Mouse (Mus musculus): ENCODE measurements around the gene Slc35e3. TPM values are rescaled to one million over a fixed set of nuclear protein-coding genes. Genes with fewer than 3 reads are reported as not detected.
"Not testable (repeated sequence)": the region's sequence is repeated elsewhere in the genome, so short reads cannot be mapped to it uniquely, and the experiment has no call there.

Slc35e3 gene
- total RNA-seq, 2 experiments from 2014 or later: 31.9 to 35.0 TPM

DNA sequence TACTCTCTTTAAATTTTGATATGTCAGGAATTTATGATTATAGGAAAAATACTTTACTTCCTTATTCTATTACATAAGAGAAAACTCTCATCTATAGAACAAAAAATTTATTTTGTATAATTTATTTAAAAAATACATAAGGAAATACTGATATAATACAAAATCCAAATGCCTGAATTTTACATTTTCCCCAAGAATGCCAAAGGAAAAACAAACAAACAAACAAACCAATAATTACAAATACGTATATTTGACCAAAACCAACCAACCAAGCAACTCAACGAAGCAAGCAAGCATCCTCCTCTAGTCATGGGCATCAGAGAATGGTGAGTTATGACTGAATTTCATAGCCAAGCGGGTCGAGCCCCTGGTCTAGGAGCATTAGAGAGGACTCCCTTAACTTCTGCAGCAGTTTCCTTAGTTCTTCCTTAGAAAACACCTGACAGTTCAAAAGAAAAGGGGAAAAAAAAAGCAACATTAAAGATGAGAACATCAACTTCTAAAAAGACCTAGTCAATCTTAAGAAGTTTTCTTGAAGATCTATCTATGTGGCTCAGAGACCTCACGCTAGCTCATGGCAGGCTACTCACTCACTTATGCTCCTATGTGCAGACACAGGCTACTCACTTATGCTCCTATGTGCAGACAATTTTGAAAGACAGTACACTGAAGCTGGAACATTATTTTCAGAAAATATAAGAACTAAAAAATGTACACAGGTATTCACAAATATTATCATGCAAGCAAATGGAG, 4.5 kb upstream of the Slc35e3 start:
- DNase-seq (ENCODE audit: low spot score in 2 of 2): no peak

DNA sequence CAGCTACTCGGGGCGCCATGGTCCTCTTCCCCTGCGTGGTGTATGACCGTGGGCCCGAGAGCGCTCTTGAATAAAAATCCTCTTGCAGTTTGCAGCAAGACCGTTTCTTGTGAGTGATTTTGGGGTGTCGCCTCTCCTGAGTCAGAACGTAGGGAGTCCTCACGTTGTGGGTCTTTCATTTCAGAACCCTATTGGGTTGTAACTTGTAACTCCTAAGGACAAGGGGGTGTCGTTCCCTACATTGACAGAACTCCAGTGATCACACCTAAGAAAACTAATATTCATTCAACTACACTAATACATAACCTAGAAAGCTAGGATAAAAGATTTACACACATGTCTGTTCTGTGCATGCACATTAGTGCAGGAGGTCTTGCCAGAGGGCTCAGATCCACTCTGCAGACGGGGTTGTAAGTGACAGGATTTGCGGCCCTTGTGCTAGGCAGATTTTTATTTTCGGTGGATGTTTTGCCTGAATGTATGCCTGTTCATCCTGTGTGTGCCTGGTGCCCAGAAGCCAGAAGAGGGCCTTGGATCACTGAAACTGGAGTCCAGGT, 3.7 kb upstream of the Slc35e3 start:
- DNase-seq (ENCODE audit: low spot score in 2 of 2): no peak

DNA sequence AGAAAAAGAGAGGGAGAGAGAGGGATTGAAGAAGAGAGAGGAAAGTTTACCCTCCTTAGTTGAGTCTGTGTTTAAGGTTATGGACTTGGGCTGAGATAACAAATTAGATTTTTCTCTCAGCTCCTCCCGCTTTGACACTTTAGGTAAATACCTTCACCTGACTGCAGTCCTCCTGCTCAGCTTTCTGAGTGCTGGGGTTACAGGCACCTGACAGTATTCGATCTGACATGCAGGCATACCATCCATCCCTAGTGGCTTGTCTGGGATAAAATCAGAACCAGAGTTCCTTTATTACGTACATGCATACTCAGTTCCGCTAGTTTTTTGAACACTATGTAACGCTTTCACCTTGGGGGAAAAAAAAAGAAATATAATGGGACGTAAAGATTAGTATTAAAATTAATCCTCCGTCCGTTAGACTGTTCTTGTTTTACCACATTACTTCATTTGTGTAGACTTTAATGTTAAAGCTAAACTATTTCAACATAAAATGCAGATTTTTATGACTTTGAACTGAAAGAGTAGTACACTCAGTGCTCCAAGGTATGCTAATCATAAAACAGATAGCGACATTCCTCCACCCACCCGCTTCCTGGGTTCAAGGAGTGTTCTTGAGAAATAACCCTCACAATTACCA, 3.0 kb upstream of the Slc35e3 start:
- no peak for DNase-seq (ENCODE audit: low spot score in 2 of 2)

DNA sequence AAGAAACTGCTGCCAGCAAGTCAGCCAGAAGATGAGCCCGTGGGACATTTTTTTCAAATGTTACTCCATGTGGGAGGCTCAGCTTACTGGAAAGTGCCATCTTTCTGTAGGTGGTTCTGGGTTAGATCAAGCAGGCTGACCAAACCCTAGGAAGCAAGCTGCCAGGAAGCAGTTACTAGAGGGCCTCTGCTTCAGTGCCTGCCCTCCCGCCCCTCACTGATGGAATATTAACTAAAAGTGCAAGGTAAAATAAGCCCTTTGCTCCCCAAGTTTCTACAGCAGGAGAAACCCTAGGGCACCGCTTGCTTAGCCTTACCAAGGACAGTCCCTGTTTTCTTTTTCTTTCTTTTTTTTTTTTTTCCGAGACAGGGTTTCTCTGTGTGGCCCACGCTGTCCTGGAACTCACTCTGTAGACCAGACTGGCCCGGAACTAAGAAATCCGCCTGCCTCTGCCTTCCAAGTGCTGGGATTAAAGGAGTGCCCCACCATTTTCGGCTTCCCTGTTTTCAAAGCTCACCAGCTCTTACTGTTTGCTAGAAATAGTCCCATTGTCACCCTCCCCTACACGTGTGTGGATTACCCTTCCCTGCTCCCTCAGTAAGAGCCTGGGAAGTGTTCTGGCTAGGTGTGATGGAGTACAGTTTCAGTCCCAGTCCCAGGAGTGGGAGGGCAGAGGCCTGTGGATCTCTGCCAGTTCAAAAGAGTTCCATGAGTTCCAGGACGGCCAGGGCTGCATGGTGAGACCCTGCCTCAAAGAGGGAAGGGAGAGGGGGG, 2.3 kb upstream of the Slc35e3 start:
- no peak for DNase-seq (ENCODE audit: low spot score in 2 of 2)

DNA sequence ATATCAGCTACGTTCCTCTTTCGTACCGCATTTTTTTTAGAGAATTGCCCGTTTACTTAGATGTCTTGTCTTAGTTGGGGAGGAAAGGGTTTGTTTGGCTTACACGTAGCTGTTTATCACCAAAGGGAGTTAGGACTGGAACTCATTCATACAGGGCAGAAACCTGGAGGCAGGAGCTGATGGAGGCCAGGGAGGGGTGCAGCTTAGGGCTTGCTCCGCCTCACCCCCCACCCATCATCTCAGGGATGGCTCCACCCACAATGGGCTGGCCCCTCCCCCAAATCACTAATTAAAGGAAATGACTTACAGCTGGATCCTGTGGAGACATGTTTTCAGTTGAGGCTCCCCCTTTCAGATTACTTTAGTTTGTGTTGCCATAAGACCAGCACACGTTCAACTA, 1.5 kb upstream of the Slc35e3 start:
- no peak for DNase-seq (ENCODE audit: low spot score in 2 of 2)

DNA sequence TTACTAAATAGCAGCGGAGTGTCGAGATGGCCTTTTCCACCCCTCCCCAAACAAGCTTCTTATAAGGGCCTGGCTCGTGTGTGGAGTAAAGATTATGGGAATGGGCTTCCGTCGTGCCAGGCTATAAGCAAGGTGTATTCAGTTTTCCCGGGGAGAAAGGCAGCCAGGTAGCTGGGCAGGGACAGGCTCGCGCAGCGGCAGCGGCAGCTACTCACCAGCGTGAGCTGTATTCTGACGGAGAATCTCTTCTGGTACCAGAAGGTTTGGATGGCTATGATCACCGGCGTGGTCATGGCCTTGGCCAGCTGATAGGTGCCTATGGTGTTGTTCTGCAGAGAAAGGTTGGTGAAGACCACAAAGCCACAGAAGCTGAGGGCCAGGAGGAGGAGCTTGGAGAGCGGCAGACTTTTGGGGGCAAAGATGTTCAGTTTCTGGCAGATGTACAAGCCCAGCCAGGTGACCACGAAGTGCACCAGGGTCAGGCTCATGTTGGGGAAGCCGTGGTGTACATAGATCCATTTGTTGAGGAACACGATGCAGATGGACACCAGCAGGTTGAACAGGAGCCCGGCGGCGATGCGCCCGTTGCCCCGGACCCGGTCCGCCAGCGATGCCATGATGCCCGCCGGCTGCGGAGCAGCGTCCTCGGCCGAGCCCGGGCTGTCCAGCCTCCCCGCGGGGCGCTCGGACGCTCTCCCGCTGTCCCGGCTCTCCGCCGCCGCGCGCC, 432 bp downstream of the Slc35e3 start:
- not testable (repeated sequence) for DNase-seq (ENCODE audit: low spot score in 2 of 2)

DNA sequence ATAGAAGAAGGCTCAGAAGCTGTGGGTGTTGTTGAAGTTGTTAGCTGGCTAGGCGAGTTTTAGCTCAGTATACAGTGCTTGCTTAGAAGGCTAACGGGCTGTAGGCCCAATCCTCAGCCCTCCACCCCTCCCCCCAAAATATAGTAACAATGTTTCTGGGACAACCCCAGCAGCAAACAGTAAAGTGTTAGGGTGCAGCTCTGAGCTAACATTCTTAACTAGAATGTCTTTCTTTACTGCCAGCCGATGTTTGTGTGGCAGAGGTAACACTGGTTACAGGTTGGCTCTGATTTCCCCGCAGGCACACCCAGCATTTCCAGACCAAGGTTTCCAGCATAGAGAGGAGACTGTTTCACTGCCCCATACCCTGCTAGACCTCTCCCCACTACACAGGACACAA, 2.2 kb downstream of the Slc35e3 start:
- no peak for DNase-seq (ENCODE audit: low spot score in 2 of 2)

DNA sequence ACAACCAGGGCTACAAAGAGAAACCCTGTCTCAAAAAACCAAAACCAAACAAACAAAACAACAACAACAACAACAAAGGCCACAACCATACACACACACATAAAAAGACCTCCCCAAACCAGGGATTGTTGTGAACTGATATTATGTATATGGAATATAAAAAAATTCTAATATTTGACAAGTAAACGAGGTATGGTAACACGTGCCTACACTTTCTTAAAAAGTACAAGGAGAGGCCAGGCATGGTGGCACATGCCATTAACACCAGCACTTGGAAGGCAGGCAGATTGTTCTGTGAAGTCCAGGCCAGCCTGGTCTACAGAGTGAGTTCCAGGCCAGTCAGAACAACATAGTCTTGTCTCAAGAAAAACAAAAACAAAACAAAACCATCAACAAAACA, 3.0 kb downstream of the Slc35e3 start:
- DNase-seq (ENCODE audit: low spot score in 2 of 2): no peak

DNA sequence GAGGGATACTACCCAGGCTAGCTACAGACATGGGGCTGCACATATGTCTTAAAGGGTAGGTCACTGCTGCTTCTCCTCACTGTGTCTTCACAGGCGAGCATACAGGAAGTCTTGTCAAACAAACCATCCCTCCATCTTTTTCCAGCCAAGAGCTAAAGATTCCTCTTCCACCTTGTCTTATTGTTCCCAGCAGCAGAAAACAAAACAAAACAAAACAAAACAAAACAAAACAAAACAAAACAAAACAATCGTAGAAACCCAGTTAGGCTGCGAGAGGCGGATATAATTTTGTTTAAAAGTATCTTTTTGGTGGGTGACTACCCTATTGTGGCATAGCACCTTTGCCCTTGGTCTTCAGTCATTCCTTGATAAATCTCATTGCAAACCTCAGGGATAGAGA, 3.5 kb downstream of the Slc35e3 start:
- no peak for DNase-seq (ENCODE audit: low spot score in 2 of 2)

DNA sequence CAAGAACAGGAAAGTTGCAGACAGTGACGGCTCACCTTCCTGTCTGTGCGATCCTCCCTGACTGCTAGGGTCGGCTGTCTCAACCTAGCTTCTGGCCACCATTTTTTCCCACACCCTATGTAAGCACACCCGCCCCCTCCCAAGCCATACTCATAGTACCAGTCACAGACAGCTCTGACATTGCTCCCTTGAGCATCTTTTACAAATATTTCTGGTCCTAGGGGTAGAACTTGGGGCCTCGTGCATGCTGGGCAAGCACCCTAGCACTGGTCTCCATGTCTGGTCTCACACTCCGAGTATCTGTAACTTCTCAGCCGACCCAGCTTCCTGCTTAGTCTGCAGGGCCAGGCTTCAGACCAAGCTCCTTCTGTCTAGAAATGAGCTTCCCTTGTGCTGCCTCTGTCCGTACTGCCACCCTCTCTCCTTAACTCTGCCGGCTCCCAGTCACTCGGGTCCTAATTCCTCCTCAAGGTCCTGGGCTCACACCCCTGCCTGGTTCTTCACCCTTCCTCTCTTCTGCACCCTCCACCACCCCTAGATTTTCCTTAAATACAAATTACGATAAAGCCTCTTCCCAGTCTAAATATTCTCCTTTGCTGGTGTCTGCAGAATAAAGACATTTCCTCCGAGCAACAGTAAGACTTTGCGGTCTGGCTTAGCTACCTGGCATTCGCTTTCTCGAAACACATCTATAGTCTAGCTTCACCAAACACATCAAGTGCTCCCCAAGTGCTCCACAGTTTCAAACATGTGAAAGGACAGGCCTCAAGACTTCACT, 4.3 kb downstream of the Slc35e3 start:
- DNase-seq (ENCODE audit: low spot score in 2 of 2): no peak

DNA sequence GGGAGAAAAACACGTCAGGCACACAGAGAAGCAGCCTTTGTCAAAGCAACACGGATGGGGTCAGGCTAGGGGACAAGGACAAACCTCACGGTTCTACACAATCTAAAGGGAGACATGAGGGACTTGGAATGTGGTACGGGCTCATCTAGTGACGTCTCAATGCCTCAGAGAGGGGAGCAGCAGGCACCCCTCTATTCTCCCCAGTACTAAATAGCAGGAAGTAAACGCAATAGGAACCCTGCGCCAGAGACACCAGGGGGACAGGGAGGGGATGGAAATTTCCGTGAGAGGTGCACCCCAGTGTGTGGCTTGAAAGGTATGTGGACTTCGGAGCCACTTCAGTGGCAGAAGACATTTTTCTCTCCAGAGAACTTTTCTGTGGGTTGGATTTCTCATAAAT, 5.2 kb downstream of the Slc35e3 start:
- DNase-seq (ENCODE audit: low spot score in 2 of 2): no peak

DNA sequence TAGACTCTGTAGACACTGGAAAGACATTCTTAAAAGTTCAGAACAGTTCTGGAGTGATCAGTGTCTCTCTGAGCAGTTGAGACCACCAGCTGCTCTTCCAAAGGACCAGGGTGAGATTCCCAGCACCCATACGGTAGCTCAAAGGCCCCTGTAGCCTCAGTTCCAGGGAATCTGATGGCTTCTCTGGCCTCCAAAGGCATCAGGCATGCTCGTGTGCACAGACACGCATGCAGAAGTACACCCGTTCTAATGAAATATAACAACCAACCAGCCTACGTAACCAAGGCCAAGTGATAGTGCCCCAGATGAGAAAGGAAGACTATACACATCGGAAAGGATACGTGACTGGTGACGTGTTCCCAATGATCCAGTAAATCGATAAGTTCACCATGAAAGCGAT, 6.0 kb downstream of the Slc35e3 start:
- DNase-seq (ENCODE audit: low spot score in 2 of 2): no peak

DNA sequence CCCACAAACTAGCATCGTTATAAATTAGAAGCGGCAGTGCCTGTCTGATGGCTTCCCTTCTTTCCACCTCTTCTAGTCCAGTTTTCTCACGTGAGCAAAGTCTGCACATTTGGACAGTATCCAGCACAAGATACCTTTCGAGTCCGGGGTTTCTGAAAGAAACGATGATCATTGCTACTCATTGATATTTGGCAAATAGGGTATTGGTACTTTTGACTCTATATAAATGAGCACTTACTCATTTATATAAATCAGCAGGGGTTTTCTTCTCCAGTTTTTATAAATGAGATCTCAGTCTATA, 6.6 kb downstream of the Slc35e3 start:
- no peak for DNase-seq (ENCODE audit: low spot score in 2 of 2)

DNA sequence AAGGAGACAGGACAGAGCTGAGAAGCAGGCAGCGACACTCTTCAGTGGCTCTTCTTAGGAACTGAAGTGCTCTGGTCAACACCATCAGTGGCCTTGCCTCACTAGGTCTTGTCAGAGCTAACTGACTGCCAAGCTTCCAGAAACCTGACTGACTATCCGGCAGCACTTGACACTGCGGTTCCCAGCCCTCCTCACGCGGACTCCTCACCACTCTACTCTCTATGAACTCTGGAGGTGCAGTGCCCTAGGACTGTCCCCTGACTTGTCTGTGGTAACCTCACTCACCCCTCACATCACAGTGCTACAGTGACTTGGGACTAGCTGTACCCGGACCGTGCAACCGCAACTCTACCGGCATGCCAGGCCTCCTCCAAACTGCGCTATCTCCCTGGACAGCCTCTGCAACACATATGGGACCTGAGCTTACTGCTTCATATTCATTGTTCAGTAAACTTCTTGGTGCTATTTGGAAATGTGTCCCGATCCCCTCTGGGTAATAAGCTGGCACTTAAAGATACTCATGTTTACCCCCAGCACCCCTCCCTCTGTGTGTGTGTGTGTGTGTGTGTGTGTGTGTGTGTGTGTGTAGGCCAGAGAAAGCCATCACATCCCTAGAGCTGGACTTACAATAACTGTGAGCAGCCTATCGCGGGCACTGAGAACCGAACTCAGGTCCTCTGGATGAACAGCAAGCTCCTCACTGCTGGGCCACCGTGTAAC, 7.1 kb downstream of the Slc35e3 start:
- DNase-seq (ENCODE audit: low spot score in 2 of 2): no peak

DNA sequence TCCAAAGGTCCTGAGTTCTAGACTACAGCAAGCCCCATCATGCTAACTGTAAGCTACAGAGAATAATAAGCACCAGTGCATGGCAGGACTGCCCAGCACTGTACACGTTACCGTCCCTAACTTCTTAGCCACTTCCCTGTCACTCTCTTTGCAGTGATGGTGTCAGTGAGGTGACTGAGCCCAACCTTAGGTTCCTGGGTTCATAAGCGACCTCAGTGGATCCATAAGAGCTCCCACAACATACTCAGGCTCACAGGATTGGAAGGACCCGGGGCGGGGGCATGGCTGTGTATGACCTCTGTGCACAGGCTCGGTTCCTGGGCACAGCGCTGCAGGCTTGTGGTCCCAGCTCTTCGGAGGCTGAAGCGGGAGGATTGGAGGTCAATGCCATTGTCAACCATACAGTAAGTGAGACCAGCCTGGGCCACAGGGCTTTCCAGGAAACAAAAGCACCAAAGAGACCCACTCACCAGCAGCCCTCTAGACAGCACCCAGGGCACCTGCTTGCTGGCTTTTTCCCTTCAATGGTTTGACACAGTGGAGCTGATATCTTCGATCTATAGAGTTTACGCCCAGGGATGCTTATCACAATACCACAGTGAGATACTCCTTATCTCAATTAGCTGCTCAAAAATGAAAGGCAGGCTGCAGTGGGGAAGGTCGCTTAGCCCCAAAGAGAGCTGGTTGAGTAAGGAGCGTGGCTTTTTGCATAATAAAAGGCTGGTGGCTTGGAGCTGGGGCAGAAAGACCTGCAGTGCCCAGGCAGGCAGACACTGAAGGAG, 7.8 kb downstream of the Slc35e3 start:
- DNase-seq (ENCODE audit: low spot score in 2 of 2): no peak

DNA sequence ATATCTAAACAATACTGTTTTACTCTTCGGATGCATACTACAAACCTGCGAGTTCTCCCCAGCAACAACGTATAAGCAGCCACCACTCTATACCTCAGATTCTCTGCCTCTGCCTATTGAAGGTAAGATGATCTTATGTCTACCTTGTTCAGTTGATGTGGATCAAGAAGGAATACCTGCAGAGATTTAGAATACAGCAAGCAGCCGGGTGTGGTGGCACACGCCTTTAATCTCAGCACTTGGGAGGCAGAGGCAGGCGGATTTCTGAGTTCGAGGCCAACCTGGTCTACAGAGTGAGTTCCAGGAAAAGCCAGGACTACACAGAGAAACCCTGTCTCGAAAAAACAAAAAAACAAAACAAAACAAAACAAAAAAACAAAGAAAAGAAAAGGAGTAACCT, 8.7 kb downstream of the Slc35e3 start:
- not testable (repeated sequence) for DNase-seq (ENCODE audit: low spot score in 2 of 2)

DNA sequence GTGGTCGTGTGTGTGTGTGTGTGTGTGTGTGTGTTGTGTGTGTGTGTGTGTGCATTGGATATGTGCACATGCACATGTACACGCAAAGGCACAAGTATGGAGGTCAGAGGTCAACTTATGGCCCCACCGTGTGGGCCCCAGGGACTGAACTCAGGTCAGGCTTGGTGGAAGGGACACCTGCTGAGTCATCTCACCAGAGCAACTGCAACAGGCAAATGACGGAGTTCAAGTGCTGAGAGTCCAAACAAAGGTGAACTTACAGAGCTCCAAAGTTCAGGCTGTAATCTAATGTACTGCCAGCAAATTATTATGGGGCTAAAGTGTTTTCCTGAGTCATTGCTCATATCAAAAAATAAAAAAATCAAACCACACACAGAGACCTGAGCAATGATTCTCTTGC, 9.1 kb downstream of the Slc35e3 start:
- DNase-seq (ENCODE audit: low spot score in 2 of 2): no peak

DNA sequence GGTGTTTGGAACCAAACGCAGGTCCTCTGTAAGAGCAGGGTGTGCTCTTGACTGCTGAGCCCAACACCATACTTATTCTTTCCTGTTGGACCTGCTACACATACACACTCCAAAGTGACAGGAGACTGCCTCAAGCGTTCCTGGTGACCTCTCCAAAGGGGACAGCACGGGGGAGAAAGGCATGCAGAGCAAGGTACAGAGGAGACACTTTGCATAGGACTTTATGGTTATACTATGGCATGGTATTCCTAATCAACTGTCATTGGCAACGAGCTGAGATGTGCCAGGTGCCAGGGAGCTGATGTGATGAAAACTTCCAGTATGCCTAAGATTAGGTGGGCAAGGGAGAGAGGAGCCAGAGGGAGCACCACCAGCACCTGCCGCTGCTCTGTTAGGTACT, 9.6 kb downstream of the Slc35e3 start:
- DNase-seq (ENCODE audit: low spot score in 2 of 2): no peak

DNA sequence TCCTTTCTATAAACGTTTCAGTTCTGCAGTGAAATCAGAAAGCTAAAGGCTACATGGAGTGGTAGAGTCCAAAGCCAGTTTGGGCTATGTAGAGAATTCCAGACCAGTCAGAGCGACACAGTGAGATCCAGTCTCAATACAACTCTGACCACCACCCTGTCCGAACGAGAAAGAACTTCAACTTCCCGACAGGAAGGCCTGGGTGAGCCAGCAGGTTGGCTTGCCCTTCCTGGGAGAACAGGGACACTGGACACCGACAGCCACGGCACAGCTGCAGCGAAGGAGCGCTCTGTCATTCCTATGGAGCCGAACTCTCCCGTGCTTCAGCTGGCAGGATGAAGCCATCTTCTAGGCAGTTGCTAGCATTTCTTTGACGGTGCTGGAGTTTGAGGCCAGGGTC, 10.8 kb downstream of the Slc35e3 start:
- not testable (repeated sequence) for DNase-seq (ENCODE audit: low spot score in 2 of 2)

Data from layer of hippocampus, postnatal 14 days (tissue).